Mouse (Mus musculus): Measurements from ENCODE around the gene Zfp143.

Gene Zfp143

GRCm38 (mm10) chr7:110143863-110144262 lies 82.8 kb downstream of the Zfp143 start:
- DNase-seq: no peak

All from cerebellum, postnatal 14 days (tissue).